Mouse (Mus musculus) large intestine, adult 2 months (tissue): ENCODE data around the gene Ppm1b. TPM values are rescaled to one million over a fixed set of nuclear protein-coding genes. Genes with fewer than 3 reads are reported as not detected.

Source experiments
- DNase-seq: peaks from one replicate; pipeline ENCODE4 v3.0.0-alpha.2; 2012; ENCODE audit warnings: low read depth, low spot score
- WGBS: fragments of 180-500 bp; shearing (Covaris S2); methylation state at CpG from one replicate; pipeline ENCODE4 v1.1.7; 2018; 5-methylcytosine and 5-hydroxymethylcytosine counted together
- polyA plus RNA-seq: library from polyadenylated mRNA; depleted of rRNA; stranded (reverse); fragments of >200 nt; gene quantifications from 2 replicates; pipeline ENCODE4 v1.2.3, GENCODE M21; 2012; rRNA removed

Ppm1b gene
- polyA plus RNA-seq, 1 experiment = 21.4 TPM

- no peak for DNase-seq
- 92% methylated on average over 5 of the region's 5 CpGs for WGBS
Observed at GRCm38 (mm10) chr17:85048379-85048778, 91.8 kb downstream of the Ppm1b start.

- WGBS = 92% methylated on average over 7 of the region's 7 CpGs
- no peak for DNase-seq
Observed at GRCm38 (mm10) chr17:85058276-85058675, 101.7 kb downstream of the Ppm1b start.

- 92% methylated on average over 6 of the region's 6 CpGs for WGBS
Observed at GRCm38 (mm10) chr17:85059136-85059535, 102.6 kb downstream of the Ppm1b start.

GRCm38 (mm10) chr17:85063560-85063959, 107.0 kb downstream of the Ppm1b start:
- DNase-seq = no peak
- 90% methylated on average over 7 of the region's 7 CpGs for WGBS

More at GRCm38 (mm10) chr17:85059136-85059535, 102.6 kb downstream of the Ppm1b start:
- no peak for DNase-seq

- no peak for DNase-seq
- 95% methylated on average over 7 of the region's 7 CpGs for WGBS
Observed at GRCm38 (mm10) chr17:85067331-85067730, 110.8 kb downstream of the Ppm1b start.

- no peak for DNase-seq
- WGBS = 90% methylated on average over 6 of the region's 6 CpGs
Observed at GRCm38 (mm10) chr17:85070658-85071057, 114.1 kb downstream of the Ppm1b start.

- DNase-seq = no peak
- WGBS = 94% methylated on average over 8 of the region's 8 CpGs
Observed at GRCm38 (mm10) chr17:85071088-85071775, 114.7 kb downstream of the Ppm1b start.

GRCm38 (mm10) chr17:85072383-85072782, 115.8 kb downstream of the Ppm1b start:
- DNase-seq = no peak
- 86% methylated on average over 11 of the region's 11 CpGs for WGBS

- WGBS = 52% methylated on average over 7 of the region's 7 CpGs
- DNase-seq = no peak
Observed at GRCm38 (mm10) chr17:85073214-85073613, 116.7 kb downstream of the Ppm1b start.

Other genes starting within 250 kb of the Ppm1b start
- gene Lrpprc, start 166.0 kb upstream of the Ppm1b start, polyA plus RNA-seq = 8.4 and 13.2 TPM in 2 replicates
- 78.4 and 113 TPM in 2 replicates for gene Slc3a1, start 71.6 kb downstream of the Ppm1b start, polyA plus RNA-seq
- 9.4 and 13.1 TPM in 2 replicates for gene Prepl, start 133.5 kb downstream of the Ppm1b start, polyA plus RNA-seq
- 1.9 and 3.6 TPM in 2 replicates for gene Camkmt, start 133.8 kb downstream of the Ppm1b start, polyA plus RNA-seq